Mouse (Mus musculus) adrenal gland, postnatal 36 days (tissue): Measurements from ENCODE around the gene Syn3. TPM values are rescaled to one million over a fixed set of nuclear protein-coding genes. Genes with fewer than 3 reads are reported as not detected.
"Not testable (repeated sequence)": the region's sequence is repeated elsewhere in the genome, so short reads cannot be mapped to it uniquely, and the experiment has no call there.

Source experiments
- DNase-seq, 2 experiments: peaks; one replicate each; pipeline ENCODE4 v3.0.0; 2021; ENCODE audit warnings: mixed read lengths in 1 of 2
- total RNA-seq, 2 experiments: library from RNA; stranded (reverse); gene quantifications; 2 replicates each; pipeline ENCODE4 v1.2.3; 2021

Gene Syn3
- total RNA-seq, 2 experiments from 2014 or later = 1.5 to 2.5 TPM

- DNase-seq = no peak
Measured at GRCm38 (mm10) chr10:86468612-86469546, 29.8 kb downstream of the Syn3 start.

DNA sequence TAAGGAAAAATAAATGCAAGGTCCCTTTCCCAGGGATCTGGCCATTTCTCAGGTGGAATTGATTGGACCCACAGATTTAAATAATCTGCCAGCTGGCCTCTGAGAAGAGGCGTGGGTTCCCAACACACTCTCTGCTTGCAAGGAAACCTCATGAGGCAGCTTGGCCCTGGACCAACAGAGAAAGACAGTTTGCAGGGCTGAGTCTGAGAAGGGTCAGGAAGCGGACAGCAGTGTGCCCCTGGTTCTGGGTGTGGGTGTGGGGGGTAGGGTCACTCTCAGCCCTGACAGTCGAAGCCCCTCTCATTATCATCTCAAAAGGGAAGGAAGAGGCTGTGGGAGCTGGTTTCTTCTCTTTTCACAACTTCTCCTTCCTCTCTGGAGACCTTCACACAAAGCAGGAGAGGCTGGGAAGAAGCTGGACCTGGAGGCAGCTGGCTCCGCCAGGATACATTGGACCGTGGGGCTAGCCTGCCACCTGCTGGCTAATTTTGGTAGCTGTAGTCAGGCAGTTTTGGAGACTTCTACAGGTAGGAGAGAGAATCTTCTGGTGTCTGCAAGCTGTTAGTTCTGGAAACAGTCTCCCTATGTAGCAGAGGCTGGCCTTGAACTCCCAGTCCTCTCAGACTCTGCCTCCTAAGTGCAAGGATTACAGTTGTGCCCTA, 35.0 kb downstream of the Syn3 start:
- peak; percentile 85 to 89 for DNase-seq

GRCm38 (mm10) chr10:86459643-86460042, 39.1 kb downstream of the Syn3 start:
- DNase-seq = no peak

DNA sequence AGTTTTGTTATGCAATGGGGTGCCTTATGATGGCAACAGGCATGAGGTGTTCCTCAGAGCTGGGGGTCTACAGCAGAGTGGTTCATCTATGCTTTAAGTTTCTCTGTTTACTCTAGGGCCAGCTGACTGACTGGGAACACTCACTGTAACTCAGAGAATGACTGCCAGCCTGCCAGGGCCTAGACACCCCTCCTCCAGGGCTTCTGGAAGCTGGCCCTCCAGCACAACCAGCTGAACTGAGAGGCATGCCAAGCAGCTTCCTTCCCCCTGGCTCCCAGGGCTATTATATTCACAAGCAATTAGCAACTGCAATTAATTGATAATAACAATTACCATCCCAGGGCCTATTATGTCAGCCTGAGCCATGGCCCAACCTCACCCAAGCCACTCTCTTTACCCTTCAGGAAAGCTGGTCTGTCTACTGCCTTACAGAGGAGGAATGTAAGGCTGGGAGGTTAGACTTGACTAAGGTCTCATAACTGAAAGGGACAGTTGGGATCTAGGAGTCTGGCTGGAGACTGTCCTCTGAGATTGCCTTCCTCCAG, 41.0 kb downstream of the Syn3 start:
- no peak for DNase-seq

DNA sequence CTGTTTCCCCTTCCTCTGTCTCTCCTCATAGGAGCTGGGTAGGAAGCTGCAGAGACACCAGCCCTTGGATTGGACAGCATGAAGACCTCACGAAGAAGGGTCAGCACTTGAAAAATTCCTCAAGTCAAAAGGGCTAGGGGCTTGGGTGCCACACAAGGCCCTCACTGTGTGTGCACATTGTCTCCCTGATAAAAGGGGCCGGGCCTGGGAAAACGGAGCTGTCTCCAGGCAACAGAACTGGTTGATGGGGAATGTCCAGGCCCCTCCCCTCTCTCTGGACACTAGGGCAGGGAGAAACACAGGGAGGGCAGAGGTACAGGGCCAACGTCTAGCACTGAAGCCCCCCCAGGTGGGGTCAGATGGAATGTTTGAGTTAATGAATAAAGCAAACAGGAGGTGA, 41.5 kb downstream of the Syn3 start:
- DNase-seq = no peak

- DNase-seq = peak; percentile 10 to 12
Measured at GRCm38 (mm10) chr10:86455296-86456055, 43.2 kb downstream of the Syn3 start.

GRCm38 (mm10) chr10:86452326-86452995, 46.2 kb downstream of the Syn3 start:
- DNase-seq = peak; percentile 4 to 26

DNA sequence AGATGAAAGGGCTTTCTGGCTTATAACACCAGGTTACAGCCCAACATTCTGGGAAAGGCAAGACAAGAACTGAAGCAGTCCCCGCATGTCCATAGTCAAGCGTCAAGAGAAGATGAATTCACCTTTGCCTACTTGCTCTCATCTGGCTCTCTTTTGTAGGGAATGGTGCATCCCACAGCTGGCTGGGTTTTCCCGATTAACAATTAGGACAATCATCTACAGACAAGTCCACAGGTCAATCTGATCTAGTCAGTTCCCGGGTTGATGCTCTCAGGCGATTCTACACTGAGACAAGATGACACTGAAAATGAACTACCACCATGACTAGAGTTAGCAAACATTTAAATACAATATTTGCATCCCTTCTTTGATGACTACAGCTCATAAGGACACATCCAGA, 47.4 kb downstream of the Syn3 start:
- no peak for DNase-seq

GRCm38 (mm10) chr10:86446649-86447048, 52.0 kb downstream of the Syn3 start:
- DNase-seq = no peak

GRCm38 (mm10) chr10:86445207-86445606, 53.5 kb downstream of the Syn3 start:
- DNase-seq = no peak

- no peak for DNase-seq
Measured at GRCm38 (mm10) chr10:86444665-86445064, 54.0 kb downstream of the Syn3 start.

DNA sequence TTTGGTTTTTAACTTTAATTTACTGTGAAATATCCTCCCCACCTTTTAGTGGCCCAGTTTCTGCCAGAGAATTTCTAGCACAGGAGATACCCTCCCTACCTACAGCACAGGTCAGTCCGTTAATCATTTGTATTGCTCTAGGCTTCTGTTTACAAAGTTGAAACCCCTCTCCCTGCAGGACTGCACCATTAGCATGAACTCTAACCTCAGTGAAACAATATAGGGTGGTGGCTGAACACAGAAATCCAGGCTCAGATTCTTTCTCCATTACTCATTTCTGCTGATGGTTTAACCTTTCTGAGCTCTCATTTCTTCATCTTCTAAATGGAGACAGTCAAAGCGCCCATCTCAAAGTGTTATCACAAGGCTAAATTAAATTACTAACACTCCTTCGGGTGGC, 56.9 kb downstream of the Syn3 start:
- DNase-seq = no peak

GRCm38 (mm10) chr10:86439640-86440039, 59.1 kb downstream of the Syn3 start:
- no peak for DNase-seq

- DNase-seq = no peak
Measured at GRCm38 (mm10) chr10:86437294-86437693, 61.4 kb downstream of the Syn3 start.

GRCm38 (mm10) chr10:86435006-86435405, 63.7 kb downstream of the Syn3 start:
- not testable (repeated sequence) for DNase-seq

DNA sequence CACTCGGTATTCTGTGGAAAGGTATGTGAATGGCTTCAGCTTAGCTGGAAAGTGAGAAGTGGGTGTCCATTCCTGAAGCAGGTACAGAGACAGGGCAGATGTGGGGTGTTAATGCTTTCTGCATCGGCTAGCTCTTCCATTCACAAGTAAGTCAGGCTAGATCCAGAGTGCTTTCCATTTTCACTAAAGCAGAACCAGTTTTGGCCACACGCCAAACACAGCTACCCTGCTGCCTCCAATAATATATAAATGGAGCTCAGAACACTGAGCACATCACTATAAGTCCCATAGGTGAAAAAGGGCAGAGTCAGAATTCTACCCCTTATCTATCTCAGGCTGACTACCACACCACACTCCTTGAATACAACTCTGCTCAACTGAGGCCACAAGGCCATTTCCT, 69.0 kb downstream of the Syn3 start:
- no peak for DNase-seq

GRCm38 (mm10) chr10:86427956-86428355, 70.7 kb downstream of the Syn3 start:
- DNase-seq = no peak

GRCm38 (mm10) chr10:86425690-86426530, 72.8 kb downstream of the Syn3 start:
- DNase-seq = no peak

- DNase-seq = no peak
Measured at GRCm38 (mm10) chr10:86421731-86422370, 76.8 kb downstream of the Syn3 start.

DNA sequence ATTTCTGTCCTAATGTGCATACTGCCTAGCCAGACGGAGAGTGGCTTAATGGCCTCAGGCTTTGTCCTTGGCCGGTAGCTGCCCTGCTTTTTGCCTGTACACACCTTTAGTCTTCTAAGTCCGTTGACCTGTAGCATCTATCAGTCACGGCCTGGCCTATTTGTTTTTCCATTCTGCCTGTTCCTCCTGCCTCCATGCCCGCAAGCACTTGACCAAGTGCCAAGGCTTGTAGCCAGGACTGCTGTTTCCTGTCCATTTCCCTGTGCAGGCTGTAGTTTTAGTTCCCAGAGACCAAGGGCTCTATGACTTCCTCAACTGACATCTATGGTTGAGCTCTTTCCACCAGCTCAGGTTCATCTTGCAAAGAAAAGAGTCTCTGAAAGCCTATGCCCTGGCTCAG, 79.8 kb downstream of the Syn3 start:
- DNase-seq = peak; percentile 36 to 56
